Mouse (Mus musculus): ENCODE measurements at regions not wholly inside any gene's neighbourhood (a gene's known extent, or its start where the extent isn't known, plus 50 kb on each side); places are given as distances from the start of the nearest gene placed in this dataset.

DNA sequence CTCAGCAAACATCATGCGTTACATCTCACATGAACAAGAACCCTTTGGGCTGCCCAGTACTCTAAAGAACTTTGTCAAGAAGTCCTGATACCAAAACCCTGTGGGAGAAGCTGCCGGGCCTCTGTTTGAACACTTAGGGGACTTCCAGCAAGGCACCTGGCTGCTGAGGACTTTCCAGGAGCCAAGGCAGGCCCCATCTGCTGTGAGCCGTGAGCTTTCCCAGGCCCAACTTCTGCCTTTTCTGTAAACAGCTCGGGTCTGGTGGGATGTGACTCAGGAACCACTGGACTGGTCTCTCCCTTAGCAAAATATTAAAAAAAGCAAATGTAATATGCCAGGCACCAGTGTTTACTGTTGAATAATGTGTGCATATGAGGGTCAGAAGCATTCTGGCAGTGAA is 85.7 kb upstream of the Id2 start:
- no peak overlapping the region for H3K27ac ChIP-seq (ENCODE audit: insufficient read depth, low read depth, low read length)
- H3K4me1 ChIP-seq (ENCODE audit: control insufficient read depth, insufficient read depth, low read length): peaks cover 19% of the 10 kb centered on the region
- no peak overlapping the region for H3K4me3 ChIP-seq (ENCODE audit: insufficient read depth, low read length)
- TF ChIP-seq CTCF (IDR thresholded peaks at IDR 0.05; ENCODE audit: low read depth, low read length) (no peak), POLR2A (IDR thresholded peaks at IDR 0.05; ENCODE audit: borderline replicate concordance, low read depth, low read length) (no peak)

DNA sequence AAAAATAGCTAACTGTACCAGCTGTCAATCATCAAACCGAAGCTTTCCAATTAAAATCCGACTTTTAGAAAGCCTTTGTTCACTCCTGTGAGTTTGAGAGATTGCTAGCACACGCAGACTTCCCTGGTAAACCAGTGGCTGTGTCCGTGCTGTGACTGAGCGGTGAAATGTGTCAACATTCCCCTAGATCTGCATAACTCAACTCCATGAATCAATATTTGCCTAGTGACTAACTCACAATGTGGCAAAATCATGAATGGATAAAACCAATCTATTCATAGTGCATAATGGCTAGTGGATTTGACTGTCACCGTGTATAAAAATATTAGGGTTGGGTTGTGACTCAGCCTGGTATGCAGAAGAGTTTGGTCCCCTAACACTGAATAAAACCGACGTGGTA is 84.4 kb upstream of the Id2 start:
- no peak overlapping the region for H3K27ac ChIP-seq (ENCODE audit: insufficient read depth, low read depth, low read length)

DNA sequence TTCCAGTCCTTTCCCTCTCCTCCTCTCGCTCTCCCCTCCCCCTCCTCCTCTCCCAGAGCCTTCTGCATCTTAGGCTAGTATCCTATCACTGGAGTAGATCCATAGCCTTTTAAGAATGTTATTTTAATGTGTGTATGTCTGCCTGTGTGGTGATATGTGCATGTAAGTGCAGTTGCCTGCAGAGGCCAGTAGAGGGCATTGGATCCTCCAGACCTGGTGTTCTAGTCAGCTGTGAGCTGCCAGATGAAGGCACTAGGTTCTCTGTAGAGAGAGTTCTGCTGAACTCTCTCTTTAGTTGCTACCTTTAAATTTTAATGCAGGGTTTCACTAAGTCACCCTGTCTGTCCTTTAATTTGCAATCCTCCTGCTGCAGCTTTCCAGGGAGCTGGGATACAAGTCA is 83.9 kb upstream of the Id2 start:
- Histone ChIP-seq H3K4me1 (ENCODE audit: control insufficient read depth, insufficient read depth, low read length) (peaks cover 29% of the 10 kb centered on the region), H3K4me3 (ENCODE audit: insufficient read depth, low read length) (no peak overlapping the region), H3K27ac (ENCODE audit: insufficient read depth, low read depth, low read length) (no peak overlapping the region)
- TF ChIP-seq POLR2A (IDR thresholded peaks at IDR 0.05; ENCODE audit: borderline replicate concordance, low read depth, low read length) (no peak), CTCF (IDR thresholded peaks at IDR 0.05; ENCODE audit: low read depth, low read length) (peak; percentile 42; the same call in 1 of the 2 replicates)

More for the DNA sequence above, 84.4 kb upstream of the Id2 start:
- peaks cover 29% of the 10 kb centered on the region for H3K4me1 ChIP-seq (ENCODE audit: control insufficient read depth, insufficient read depth, low read length)
- TF ChIP-seq CTCF (IDR thresholded peaks at IDR 0.05; ENCODE audit: low read depth, low read length) (no peak), POLR2A (IDR thresholded peaks at IDR 0.05; ENCODE audit: borderline replicate concordance, low read depth, low read length) (no peak)
- no peak overlapping the region for H3K4me3 ChIP-seq (ENCODE audit: insufficient read depth, low read length)

DNA sequence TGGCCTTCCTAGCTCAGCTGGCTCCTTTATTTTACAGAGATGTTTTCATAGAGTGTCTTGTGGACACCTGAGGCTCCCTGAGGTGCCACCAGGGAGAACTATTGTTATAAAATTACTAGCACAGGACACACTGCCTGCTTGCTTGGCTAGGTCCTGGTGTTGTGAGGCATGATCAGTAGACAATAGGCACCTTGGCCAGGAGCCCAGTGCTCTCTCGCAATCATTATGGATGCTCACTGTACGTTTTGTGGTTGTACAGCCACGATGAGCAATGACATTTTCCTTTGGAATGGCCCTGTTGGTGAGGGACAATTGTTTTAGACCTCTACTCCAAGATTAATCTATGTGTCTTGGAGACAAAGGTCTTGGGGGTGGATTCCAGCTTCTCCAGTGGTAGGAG is 83.3 kb upstream of the Id2 start:
- no peak overlapping the region for H3K27ac ChIP-seq (ENCODE audit: insufficient read depth, low read depth, low read length)
- H3K4me1 ChIP-seq (ENCODE audit: control insufficient read depth, insufficient read depth, low read length): peaks cover 29% of the 10 kb centered on the region
- TF ChIP-seq POLR2A (IDR thresholded peaks at IDR 0.05; ENCODE audit: borderline replicate concordance, low read depth, low read length) (no peak), CTCF (IDR thresholded peaks at IDR 0.05; ENCODE audit: low read depth, low read length) (no peak)
- H3K4me3 ChIP-seq (ENCODE audit: insufficient read depth, low read length): no peak overlapping the region

DNA sequence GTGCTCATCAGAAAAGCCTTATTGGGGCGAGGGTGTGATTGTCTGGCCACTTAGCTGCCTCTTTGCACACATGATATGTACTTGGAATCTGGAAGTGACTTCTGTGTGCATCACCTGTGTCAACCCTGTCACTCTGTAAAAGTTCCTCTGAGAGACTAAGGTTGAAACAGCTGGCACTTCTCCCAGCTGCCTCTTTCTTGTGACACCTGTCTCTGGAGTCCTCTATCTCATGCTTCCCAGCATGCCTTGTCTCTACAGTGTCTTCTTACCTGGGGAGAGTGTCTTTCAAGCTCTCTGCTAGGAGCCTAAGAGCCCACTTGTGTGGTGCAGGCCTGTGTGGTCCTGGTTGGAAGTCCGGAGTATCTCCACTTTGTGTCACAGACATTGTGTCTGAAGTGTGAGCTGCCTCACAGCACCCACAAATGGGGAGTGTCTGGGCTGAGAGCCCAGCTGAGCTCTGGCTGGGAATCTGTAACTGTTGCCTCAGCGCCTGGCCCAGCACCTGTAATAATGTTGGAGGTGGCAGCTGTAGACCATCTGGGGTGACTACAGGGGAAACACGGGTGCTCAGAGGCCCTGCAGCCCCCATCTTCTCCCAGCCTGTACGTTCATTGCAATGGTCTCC is 81.7 kb upstream of the Id2 start:
- Histone ChIP-seq H3K4me1 (ENCODE audit: control insufficient read depth, insufficient read depth, low read length) (peaks cover 29% of the 10 kb centered on the region), H3K4me3 (ENCODE audit: insufficient read depth, low read length) (no peak overlapping the region), H3K27ac (ENCODE audit: insufficient read depth, low read depth, low read length) (no peak overlapping the region)
- TF ChIP-seq POLR2A (IDR thresholded peaks at IDR 0.05; ENCODE audit: borderline replicate concordance, low read depth, low read length) (no peak), CTCF (IDR thresholded peaks at IDR 0.05; ENCODE audit: low read depth, low read length) (no peak)

DNA sequence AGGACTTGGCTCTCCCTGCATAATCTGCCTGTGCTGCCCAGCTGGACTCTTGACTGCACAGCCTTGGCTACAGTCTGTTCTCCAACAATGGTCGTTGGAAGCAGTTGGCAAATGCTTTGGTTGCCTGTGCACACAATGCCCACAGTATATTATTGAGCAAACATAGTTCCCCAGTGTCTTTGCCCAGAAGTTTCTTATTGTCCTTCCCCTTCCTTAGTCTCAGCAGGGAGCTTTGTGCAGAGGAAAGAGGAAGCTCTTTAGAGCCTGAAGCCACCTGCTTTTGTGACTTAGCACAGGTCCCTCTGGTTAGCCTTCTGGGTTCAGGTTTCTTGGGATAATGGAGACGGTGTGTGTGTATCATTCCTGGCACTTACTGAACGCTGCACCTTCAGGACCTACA is 80.9 kb upstream of the Id2 start:
- Histone ChIP-seq H3K4me3 (ENCODE audit: insufficient read depth, low read length) (no peak overlapping the region), H3K4me1 (ENCODE audit: control insufficient read depth, insufficient read depth, low read length) (peaks cover 27% of the 10 kb centered on the region), H3K27ac (ENCODE audit: insufficient read depth, low read depth, low read length) (peak overlapping the region; percentile 50)
- TF ChIP-seq POLR2A (IDR thresholded peaks at IDR 0.05; ENCODE audit: borderline replicate concordance, low read depth, low read length) (no peak), CTCF (IDR thresholded peaks at IDR 0.05; ENCODE audit: low read depth, low read length) (no peak)

DNA sequence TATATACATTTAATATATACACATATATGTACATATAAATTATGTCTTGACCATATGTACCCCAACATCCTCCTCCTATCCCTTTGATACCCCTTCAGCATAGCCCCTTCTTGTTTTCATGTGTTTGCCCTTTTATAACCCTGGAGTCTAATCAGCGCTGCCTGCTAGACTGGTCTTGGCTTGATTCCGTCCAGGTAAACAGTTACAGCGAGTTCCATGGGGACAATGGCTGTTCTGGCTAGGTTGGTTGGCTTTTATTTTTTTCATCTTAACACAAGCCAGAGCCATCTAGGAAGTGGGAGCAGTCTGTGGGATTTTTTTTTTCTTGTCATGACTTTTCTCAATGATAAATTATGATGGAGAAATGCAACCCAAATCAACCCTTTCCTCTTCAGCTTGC is 79.6 kb upstream of the Id2 start:
- no peak overlapping the region for H3K27ac ChIP-seq (ENCODE audit: insufficient read depth, low read depth, low read length)
- H3K4me1 ChIP-seq (ENCODE audit: control insufficient read depth, insufficient read depth, low read length): peaks cover 24% of the 10 kb centered on the region
- TF ChIP-seq CTCF (IDR thresholded peaks at IDR 0.05; ENCODE audit: low read depth, low read length): no peak
- no peak for TF ChIP-seq POLR2A (IDR thresholded peaks at IDR 0.05; ENCODE audit: borderline replicate concordance, low read depth, low read length)
- no peak overlapping the region for H3K4me3 ChIP-seq (ENCODE audit: insufficient read depth, low read length)

DNA sequence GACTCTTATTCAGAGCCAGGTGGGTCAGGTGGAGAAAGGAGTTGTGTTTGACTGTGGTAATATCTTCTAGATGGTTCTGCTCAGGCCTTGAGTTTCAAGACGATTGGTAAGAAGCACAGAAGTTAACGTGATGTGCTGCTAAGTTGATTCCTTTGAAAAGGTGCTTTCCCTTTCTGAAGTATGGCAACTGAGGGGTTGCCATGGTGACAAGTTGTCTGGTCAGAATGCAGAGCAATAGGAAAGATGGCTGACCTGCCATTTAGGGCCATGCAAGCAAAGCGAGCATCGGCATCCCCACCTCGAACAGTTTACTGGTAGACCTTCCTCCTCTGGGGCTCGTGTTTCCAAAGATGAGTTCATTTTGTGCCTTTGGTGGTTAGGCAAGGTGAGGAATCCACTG is 76.1 kb upstream of the Id2 start:
- TF ChIP-seq CTCF (IDR thresholded peaks at IDR 0.05; ENCODE audit: low read depth, low read length): no peak
- no peak for TF ChIP-seq POLR2A (IDR thresholded peaks at IDR 0.05; ENCODE audit: borderline replicate concordance, low read depth, low read length)
- no peak overlapping the region for H3K27ac ChIP-seq (ENCODE audit: insufficient read depth, low read depth, low read length)

DNA sequence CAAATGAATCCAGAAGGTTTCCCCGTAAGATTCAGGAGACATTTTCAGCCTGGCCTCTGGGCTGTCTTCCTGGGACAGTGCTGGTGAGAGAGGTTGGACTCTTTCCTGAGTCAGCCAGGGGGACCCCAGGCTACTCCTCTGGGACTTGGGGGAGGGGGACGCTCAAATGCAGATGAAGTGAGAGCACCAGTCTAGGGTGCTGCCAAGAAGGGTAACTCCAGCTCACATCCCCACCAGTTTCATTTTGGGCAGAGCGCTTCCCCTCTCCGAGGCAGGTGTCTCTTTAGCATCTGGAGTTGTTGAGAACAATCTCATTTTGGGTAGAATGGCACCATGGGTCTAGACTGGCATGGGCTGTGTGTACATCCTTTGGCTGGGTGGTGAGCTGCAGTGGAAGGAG is 75.5 kb upstream of the Id2 start:
- Histone ChIP-seq H3K4me1 (ENCODE audit: control insufficient read depth, insufficient read depth, low read length) (peaks cover 13% of the 10 kb centered on the region), H3K27ac (ENCODE audit: insufficient read depth, low read depth, low read length) (no peak overlapping the region), H3K4me3 (ENCODE audit: insufficient read depth, low read length) (no peak overlapping the region)
- TF ChIP-seq CTCF (IDR thresholded peaks at IDR 0.05; ENCODE audit: low read depth, low read length) (no peak), POLR2A (IDR thresholded peaks at IDR 0.05; ENCODE audit: borderline replicate concordance, low read depth, low read length) (no peak)

More for the DNA sequence above, 76.1 kb upstream of the Id2 start:
- Histone ChIP-seq H3K4me3 (ENCODE audit: insufficient read depth, low read length) (no peak overlapping the region), H3K4me1 (ENCODE audit: control insufficient read depth, insufficient read depth, low read length) (peaks cover 17% of the 10 kb centered on the region)

DNA sequence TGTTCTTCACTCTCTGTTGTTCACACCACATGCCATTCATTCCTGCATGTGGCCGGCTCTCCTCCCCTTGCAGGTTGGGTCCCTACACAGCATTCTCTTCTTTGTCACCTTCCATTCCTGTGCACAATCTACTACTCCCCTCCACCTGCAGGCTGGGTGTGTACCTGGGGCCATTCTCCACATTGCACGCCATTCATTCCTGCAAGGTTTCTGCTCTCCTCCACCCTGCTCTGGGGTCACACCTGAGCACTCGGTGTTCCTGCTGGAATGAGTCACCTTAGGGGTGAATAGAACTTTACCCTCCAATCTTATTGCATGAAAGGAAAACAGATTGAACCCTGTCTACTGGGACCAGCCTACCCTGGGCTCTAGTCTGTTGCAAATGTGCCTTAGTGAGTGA is 72.7 kb upstream of the Id2 start:
- no peak overlapping the region for H3K4me3 ChIP-seq (ENCODE audit: insufficient read depth, low read length)
- H3K27ac ChIP-seq (ENCODE audit: insufficient read depth, low read depth, low read length): no peak overlapping the region
- peaks cover 24% of the 10 kb centered on the region for H3K4me1 ChIP-seq (ENCODE audit: control insufficient read depth, insufficient read depth, low read length)
- TF ChIP-seq POLR2A (IDR thresholded peaks at IDR 0.05; ENCODE audit: borderline replicate concordance, low read depth, low read length) (no peak), CTCF (IDR thresholded peaks at IDR 0.05; ENCODE audit: low read depth, low read length) (no peak)

DNA sequence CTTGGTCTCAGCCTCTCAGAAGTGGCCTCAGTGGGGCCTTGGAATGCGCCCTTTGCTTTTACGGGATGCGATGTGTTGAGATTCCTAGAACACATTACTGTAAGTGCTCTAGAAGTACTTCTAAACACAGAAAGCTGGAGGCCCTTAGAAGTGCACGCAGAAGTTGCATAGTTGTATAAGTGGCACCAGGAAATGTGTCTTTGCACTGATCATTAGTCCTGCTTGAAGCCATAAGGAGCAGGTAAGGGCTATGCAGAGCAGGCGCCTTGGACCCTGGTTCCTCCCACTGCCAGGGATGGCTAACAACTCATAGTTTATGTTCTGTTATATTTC is 71.2 kb upstream of the Id2 start:
- Histone ChIP-seq H3K4me3 (ENCODE audit: insufficient read depth, low read length) (no peak overlapping the region), H3K4me1 (ENCODE audit: control insufficient read depth, insufficient read depth, low read length) (peaks cover 38% of the 10 kb centered on the region)
- no peak for TF ChIP-seq CTCF (IDR thresholded peaks at IDR 0.05; ENCODE audit: low read depth, low read length)
- TF ChIP-seq POLR2A (IDR thresholded peaks at IDR 0.05; ENCODE audit: borderline replicate concordance, low read depth, low read length): no peak

More for the DNA sequence above, 71.2 kb upstream of the Id2 start:
- H3K27ac ChIP-seq (ENCODE audit: insufficient read depth, low read depth, low read length): no peak overlapping the region

Data from bone marrow macrophage, adult 2 months (primary cell).